ENCODE assay signal across 8 mouse cellular contexts in the genomic region with DNA sequence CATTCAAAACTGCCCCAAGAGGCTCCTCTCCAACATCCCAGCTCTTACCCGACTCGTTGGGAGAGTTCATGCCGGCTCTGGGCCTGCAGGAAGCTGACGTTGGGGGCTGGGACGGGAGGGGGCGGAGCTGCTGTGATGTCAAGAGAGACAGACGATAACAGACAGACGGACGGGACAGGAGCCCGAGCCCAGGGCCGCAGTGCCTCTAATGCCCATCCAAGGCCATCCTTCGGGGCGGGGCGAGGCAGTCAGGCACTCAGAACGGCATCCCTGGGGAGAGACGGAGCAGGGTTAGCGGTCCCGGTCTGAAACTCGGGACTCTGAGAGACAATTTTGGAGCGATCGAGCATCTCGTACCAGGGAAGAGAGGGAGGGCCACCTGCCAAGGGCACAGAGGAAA. TPM values are rescaled to one million over a fixed set of nuclear protein-coding genes. Genes with fewer than 3 reads are reported as not detected.
DNase-seq lines count a peak whose midpoint lies in the region; ATAC-seq lines count a peak whose summit lies in the region.

No protein-coding gene starts in this region.

- WGBS in forebrain, embryonic 16.5 days: 13% methylated on average over 22 of the region's 22 CpGs
- WGBS in limb, embryonic 10.5 days: 9% methylated on average over 22 of the region's 22 CpGs
- WGBS in neural tube, embryonic 13.5 days: 3% methylated on average over 22 of the region's 22 CpGs

- DNase-seq in frontal cortex, postnatal 10 days (ENCODE audit: low spot score in 2 of 2): peak; percentile 9 to 20
- no peak for DNase-seq in frontal cortex, postnatal 36 days (ENCODE audit: low spot score in 2 of 2)
- peak; percentile 60 for DNase-seq in R1 (ENCODE audit: low read depth, low spot score)
- DNase-seq in limb, embryonic 10.5 days (ENCODE audit: low spot score): no peak
- no peak for DNase-seq in urinary bladder, postnatal 25 days (ENCODE audit: low spot score)

- ATAC-seq in forebrain, embryonic 16.5 days: no peak
- ATAC-seq in neural tube, embryonic 13.5 days (ENCODE audit: low read depth): no peak
- no peak for ATAC-seq in CD4-positive, CD25-positive, alpha-beta regulatory T cell, adult 4 months

- H3K9me3 ChIP-seq in forebrain, embryonic 16.5 days (ENCODE audit: control insufficient read depth, low read length): no peaks in the 10 kb centered on the region
- H3K9me3 ChIP-seq in limb, embryonic 10.5 days (replicated peaks): no peaks in the 10 kb centered on the region
- H3K9me3 ChIP-seq in neural tube, embryonic 13.5 days: no peaks in the 10 kb centered on the region

- H3K4me3 ChIP-seq in forebrain, embryonic 16.5 days (replicated peaks; ENCODE audit: low read length): no peak overlapping the region
- peak overlapping the region; percentile 42 for H3K4me3 ChIP-seq in limb, embryonic 10.5 days
- H3K4me3 ChIP-seq in neural tube, embryonic 13.5 days: peak overlapping the region; percentile 13

- no peak overlapping the region for H3K27ac ChIP-seq in forebrain, embryonic 16.5 days (ENCODE audit: low read length)
- no peak overlapping the region; the same call in 1 of the 2 replicates for H3K27ac ChIP-seq in limb, embryonic 10.5 days
- no peak overlapping the region for H3K27ac ChIP-seq in neural tube, embryonic 13.5 days (replicated peaks)

- H3K9ac ChIP-seq in forebrain, embryonic 16.5 days (replicated peaks; ENCODE audit: low read depth, low read length): 0 out of 2 replicates have a peak overlapping the region, but pooled peaks have one; percentile 35
- peak overlapping the region; percentile 60 for H3K9ac ChIP-seq in neural tube, embryonic 13.5 days

- no peaks in the 10 kb centered on the region for H3K27me3 ChIP-seq in forebrain, embryonic 16.5 days (replicated peaks; ENCODE audit: control insufficient read depth, insufficient read depth, low read length)
- peaks cover 47% of the 10 kb centered on the region for H3K27me3 ChIP-seq in limb, embryonic 10.5 days (ENCODE audit: low read depth, poor library complexity, severe bottlenecking)
- no peaks in the 10 kb centered on the region for H3K27me3 ChIP-seq in neural tube, embryonic 13.5 days

- peaks cover 70% of the 10 kb centered on the region for H3K4me1 ChIP-seq in forebrain, embryonic 16.5 days (replicated peaks; ENCODE audit: control insufficient read depth, insufficient read depth, low read length)
- H3K4me1 ChIP-seq in limb, embryonic 10.5 days: peaks cover 87% of the 10 kb centered on the region
- peaks cover 89% of the 10 kb centered on the region for H3K4me1 ChIP-seq in neural tube, embryonic 13.5 days (replicated peaks)

- peak overlapping the region; percentile 32 for H3K4me2 ChIP-seq in forebrain, embryonic 16.5 days (ENCODE audit: low read length)
- H3K4me2 ChIP-seq in neural tube, embryonic 13.5 days: peak overlapping the region; percentile 47

- no peaks in the 10 kb centered on the region for H3K36me3 ChIP-seq in forebrain, embryonic 16.5 days (ENCODE audit: control insufficient read depth, insufficient read depth)
- H3K36me3 ChIP-seq in limb, embryonic 10.5 days: peaks cover 8% of the 10 kb centered on the region
- peaks cover 34% of the 10 kb centered on the region for H3K36me3 ChIP-seq in neural tube, embryonic 13.5 days

RNA-seq across cellular contexts. Expression of a gene that starts 5.3 kb away (rescaled TPM):
- 124 and 136 TPM in 2 replicates for polyA plus RNA-seq in forebrain, embryonic 16.5 days (2015; fragmentation: Nextera tagmentation; extraction: Ambion mirVana)
- 36.4 and 50.2 TPM in 2 replicates for polyA plus RNA-seq in limb, embryonic 10.5 days (2016; fragmentation: Nextera tagmentation; extraction: Ambion mirVana)
- 84.4 and 88.7 TPM in 2 replicates for polyA plus RNA-seq in neural tube, embryonic 13.5 days (2015; fragmentation: Nextera tagmentation; extraction: Ambion mirVana)
- polyA plus RNA-seq in CD4-positive, CD25-positive, alpha-beta regulatory T cell, adult 4 months (2017; shearing (Covaris generic)): 10 to 100 TPM in 1 of 2 experiments, 1 to 10 TPM in 1; 6.5 to 12.3 TPM

RNA-seq across cellular contexts. Expression of a gene that starts 24.0 kb away (rescaled TPM):
- polyA plus RNA-seq in forebrain, embryonic 16.5 days (2015; fragmentation: Nextera tagmentation; extraction: Ambion mirVana): 5.4 and 5.5 TPM in 2 replicates
- 33.4 and 35.7 TPM in 2 replicates for polyA plus RNA-seq in limb, embryonic 10.5 days (2016; fragmentation: Nextera tagmentation; extraction: Ambion mirVana)
- 1.9 and 3.7 TPM in 2 replicates for polyA plus RNA-seq in neural tube, embryonic 13.5 days (2015; fragmentation: Nextera tagmentation; extraction: Ambion mirVana)
- 1 to 10 TPM in 1 of 2 experiments, under 1 TPM in 1; 0.40 to 1.8 TPM for polyA plus RNA-seq in CD4-positive, CD25-positive, alpha-beta regulatory T cell, adult 4 months (2017; shearing (Covaris generic))

RNA-seq across cellular contexts. Expression of a gene that starts 35.3 kb away (rescaled TPM):
- 21.5 and 26.2 TPM in 2 replicates for polyA plus RNA-seq in forebrain, embryonic 16.5 days (2015; fragmentation: Nextera tagmentation; extraction: Ambion mirVana)
- polyA plus RNA-seq in limb, embryonic 10.5 days (2016; fragmentation: Nextera tagmentation; extraction: Ambion mirVana): 41.4 and 41.6 TPM in 2 replicates
- polyA plus RNA-seq in neural tube, embryonic 13.5 days (2015; fragmentation: Nextera tagmentation; extraction: Ambion mirVana): 29.1 and 31.6 TPM in 2 replicates
- polyA plus RNA-seq in CD4-positive, CD25-positive, alpha-beta regulatory T cell, adult 4 months (2017; shearing (Covaris generic)): 10 to 100 TPM; 29.1 to 53.9 TPM

RNA-seq across cellular contexts. Expression of a gene that starts 39.6 kb away (rescaled TPM):
- polyA plus RNA-seq in forebrain, embryonic 16.5 days (2015; fragmentation: Nextera tagmentation; extraction: Ambion mirVana): 103 and 123 TPM in 2 replicates
- polyA plus RNA-seq in limb, embryonic 10.5 days (2016; fragmentation: Nextera tagmentation; extraction: Ambion mirVana): 125 and 146 TPM in 2 replicates
- polyA plus RNA-seq in neural tube, embryonic 13.5 days (2015; fragmentation: Nextera tagmentation; extraction: Ambion mirVana): 112 and 116 TPM in 2 replicates
- 10 to 100 TPM; 33.4 to 69.4 TPM for polyA plus RNA-seq in CD4-positive, CD25-positive, alpha-beta regulatory T cell, adult 4 months (2017; shearing (Covaris generic))

RNA-seq across cellular contexts. Expression of a gene that starts 43.9 kb away (rescaled TPM):
- not detected in 2 replicates for polyA plus RNA-seq in forebrain, embryonic 16.5 days (2015; fragmentation: Nextera tagmentation; extraction: Ambion mirVana)
- 0.06 and 0.08 TPM in 2 replicates for polyA plus RNA-seq in limb, embryonic 10.5 days (2016; fragmentation: Nextera tagmentation; extraction: Ambion mirVana)
- not detected in 2 replicates for polyA plus RNA-seq in neural tube, embryonic 13.5 days (2015; fragmentation: Nextera tagmentation; extraction: Ambion mirVana)
- not detected for polyA plus RNA-seq in CD4-positive, CD25-positive, alpha-beta regulatory T cell, adult 4 months (2017; shearing (Covaris generic))

Comparison
In these comparisons a context has a peak if more than half of its experiments do, and no peak if none do; other contexts are left out.
1. DNase-seq: peak in frontal cortex, postnatal 10 days (2 of 2) and R1 (single experiment); none in frontal cortex, postnatal 36 days (0 of 2), limb, embryonic 10.5 days (single experiment) and urinary bladder, postnatal 25 days (single experiment).